Mouse (Mus musculus) liver, postnatal 0 days (tissue): ENCODE measurements around the gene Fam13c. TPM values are rescaled to one million over a fixed set of nuclear protein-coding genes. Genes with fewer than 3 reads are reported as not detected.

Source experiments
- ATAC-seq: fragments of 200-750 bp; cut with Nextera tagmentation; 2 replicates; pipeline ENCODE4 v1.8.0; 2017; ENCODE audit warnings: mild to moderate bottlenecking, moderate library complexity
- DNase-seq: peaks from one replicate; pipeline ENCODE4 v3.0.0-alpha.2; 2016
- H3K27ac ChIP-seq: fragments of 300-500 bp; sonication (generic); 2 replicates; pipeline ENCODE4 v1.5.1; 2014; ENCODE audit warnings: antibody characterized with exemption, moderate library complexity, mild to moderate bottlenecking, low read depth
- H3K27me3 ChIP-seq: fragments of 300-500 bp; sonication (generic); 2 replicates; pipeline ENCODE4 v1.6.1; 2014; ENCODE audit warnings: low read length, control low read depth, mixed read lengths; ENCODE audit not compliant: insufficient read depth
- H3K36me3 ChIP-seq: fragments of 300-500 bp; sonication (generic); replicated peaks from 2 replicates; pipeline ENCODE4 v1.6.1; 2014; ENCODE audit warnings: mild to moderate bottlenecking, control low read depth, low read length, moderate library complexity, mixed read lengths; ENCODE audit not compliant: insufficient read depth
- H3K4me1 ChIP-seq: fragments of 300-500 bp; sonication (generic); 2 replicates; pipeline ENCODE4 v1.6.1; 2014; ENCODE audit warnings: antibody characterized with exemption, mild to moderate bottlenecking, control low read depth; ENCODE audit not compliant: insufficient read depth
- H3K4me2 ChIP-seq: fragments of 300-500 bp; sonication (generic); 2 replicates; pipeline ENCODE4 v1.6.1; 2014; ENCODE audit warnings: low read depth, mild to moderate bottlenecking, low read length, moderate library complexity, mixed read lengths
- H3K4me3 ChIP-seq: fragments of 300-500 bp; sonication (generic); 2 replicates; pipeline ENCODE4 v1.5.1; 2014; ENCODE audit warnings: low read depth, low read length
- H3K9ac ChIP-seq: fragments of 300-500 bp; sonication (generic); replicated peaks from 2 replicates; pipeline ENCODE4 v1.6.1; 2014; ENCODE audit warnings: mild to moderate bottlenecking, moderate library complexity
- H3K9me3 ChIP-seq: fragments of 300-500 bp; sonication (generic); 2 replicates; pipeline ENCODE4 v1.6.1; 2016; ENCODE audit warnings: mild to moderate bottlenecking, control low read depth, low read length, mixed read lengths
- CTCF ChIP-seq: sonication (generic); IDR thresholded peaks from 2 replicates; pipeline ENCODE4 v1.5.1; 2016; ENCODE audit warnings: antibody characterized with exemption, low read depth
- EP300 ChIP-seq: IDR thresholded peaks from 2 replicates; pipeline ENCODE4 v1.6.1; 2016; ENCODE audit warnings: antibody characterized with exemption, low read depth, mild to moderate bottlenecking
- WGBS: fragments of 180-500 bp; shearing (Covaris S2); extraction: QIAGEN DNeasy Blood & Tissue Kit; methylation state at CpG from one replicate; pipeline ENCODE4 v1.1.7; 2014; ENCODE audit not compliant: insufficient replicate concordance; 5-methylcytosine and 5-hydroxymethylcytosine counted together
- polyA plus RNA-seq: library from polyadenylated mRNA; unstranded; fragments of >200 nt; fragmentation: Nextera tagmentation; extraction: Ambion mirVana; gene quantifications from 2 replicates; pipeline ENCODE4 v1.2.1, GENCODE M21; 2015

The Fam13c gene
- polyA plus RNA-seq, 1 experiment from 2014 or later: 0.22 TPM

- Histone ChIP-seq H3K4me2 (no peak overlapping the region), H3K27me3 (no peaks in the 10 kb centered on the region), H3K9me3 (no peaks in the 10 kb centered on the region), H3K27ac (no peak overlapping the region), H3K4me1 (no peaks in the 10 kb centered on the region), H3K9ac (no peak overlapping the region), H3K36me3 (no peaks in the 10 kb centered on the region), H3K4me3 (no peak overlapping the region)
- no peak for ATAC-seq
- no peak for DNase-seq
- TF ChIP-seq CTCF: no peak
- TF ChIP-seq EP300: no peak
- 66% methylated on average over 1 of the region's 1 CpGs for WGBS
Measured at GRCm38 (mm10) chr10:70584171-70584570, 143.9 kb downstream of the Fam13c start.

GRCm38 (mm10) chr10:70586876-70587405 lies 146.7 kb downstream of the Fam13c start:
- whole genome bisulfite sequencing: 60% methylated on average over 3 of the region's 3 CpGs
- no peak overlapping the region for H3K9ac ChIP-seq
- no peak overlapping the region for H3K4me3 ChIP-seq
- no peak for TF ChIP-seq EP300
- DNase-seq (no peak), ATAC-seq (no peak)
- no peaks in the 10 kb centered on the region for H3K27me3 ChIP-seq
- no peak overlapping the region for H3K4me2 ChIP-seq
- H3K9me3 ChIP-seq: no peaks in the 10 kb centered on the region
- H3K36me3 ChIP-seq: no peaks in the 10 kb centered on the region
- H3K4me1 ChIP-seq: no peaks in the 10 kb centered on the region
- H3K27ac ChIP-seq: no peak overlapping the region

- H3K9ac ChIP-seq: no peak overlapping the region
- DNase-seq (no peak), ATAC-seq (no peak)
- H3K9me3 ChIP-seq: no peaks in the 10 kb centered on the region
- WGBS: 49% methylated on average over 1 of the region's 1 CpGs
- no peak overlapping the region for H3K4me3 ChIP-seq
- peak; percentile 15; the same call in 1 of the 2 replicates for TF ChIP-seq CTCF
- TF ChIP-seq EP300: no peak
- H3K27me3 ChIP-seq: peaks cover 12% of the 10 kb centered on the region
- no peak overlapping the region for H3K27ac ChIP-seq
- peaks cover 3% of the 10 kb centered on the region for H3K4me1 ChIP-seq
- H3K4me2 ChIP-seq: no peak overlapping the region
- no peaks in the 10 kb centered on the region for H3K36me3 ChIP-seq
Measured at GRCm38 (mm10) chr10:70594007-70594406, 153.7 kb downstream of the Fam13c start.

GRCm38 (mm10) chr10:70598081-70598515 lies 157.8 kb downstream of the Fam13c start:
- TF ChIP-seq EP300: no peak
- no peak for TF ChIP-seq CTCF
- H3K9me3 ChIP-seq: no peaks in the 10 kb centered on the region
- no peaks in the 10 kb centered on the region for H3K36me3 ChIP-seq
- H3K4me2 ChIP-seq: 0 out of 2 replicates have a peak overlapping the region, but pooled peaks have one; percentile 82
- H3K27me3 ChIP-seq: peaks cover 27% of the 10 kb centered on the region
- ATAC-seq (no peak), DNase-seq (no peak)
- no peak overlapping the region for H3K27ac ChIP-seq
- peaks cover 14% of the 10 kb centered on the region for H3K4me1 ChIP-seq
- no peak overlapping the region for H3K4me3 ChIP-seq
- H3K9ac ChIP-seq: no peak overlapping the region
- 21% methylated on average over 10 of the region's 10 CpGs for WGBS

- Histone ChIP-seq H3K4me2 (peak overlapping the region; percentile 82), H3K4me3 (peak overlapping the region; percentile 56), H3K4me1 (peaks cover 14% of the 10 kb centered on the region), H3K9me3 (no peaks in the 10 kb centered on the region), H3K36me3 (no peaks in the 10 kb centered on the region), H3K9ac (no peak overlapping the region), H3K27ac (no peak overlapping the region), H3K27me3 (peaks cover 27% of the 10 kb centered on the region)
- TF ChIP-seq EP300: no peak
- TF ChIP-seq CTCF: no peak
- DNase-seq (no peak), ATAC-seq (peak; percentile 11; the same call in 1 of the 2 replicates)
- 1% methylated on average over 35 of the region's 48 CpGs for WGBS
Measured at GRCm38 (mm10) chr10:70598516-70599125, 158.3 kb downstream of the Fam13c start.

GRCm38 (mm10) chr10:70599126-70599924 lies 159.0 kb downstream of the Fam13c start:
- ATAC-seq (peak; percentile 88), DNase-seq (peak; percentile 66)
- Histone ChIP-seq H3K9me3 (no peaks in the 10 kb centered on the region), H3K4me3 (peak overlapping the region; percentile 56), H3K36me3 (no peaks in the 10 kb centered on the region), H3K4me1 (peaks cover 14% of the 10 kb centered on the region), H3K27me3 (peaks cover 27% of the 10 kb centered on the region), H3K4me2 (peak overlapping the region; percentile 82), H3K27ac (no peak overlapping the region), H3K9ac (no peak overlapping the region)
- WGBS: 3% methylated on average over 80 of the region's 124 CpGs
- TF ChIP-seq EP300 (no peak), CTCF (no peak)
